In genomic region chr1:36690671-36691235, GRCm38 (mm10) we compare ENCODE assay signal across 8 mouse cellular contexts. TPM values are rescaled to one million over a fixed set of nuclear protein-coding genes. Genes with fewer than 3 reads are reported as not detected.
DNase-seq lines count a peak whose midpoint lies in the region; ATAC-seq and TF ChIP-seq lines count a peak whose summit lies in the region.
"Had no signal": no experiment of that assay in that cellular context is flagged by ENCODE, and none has a peak within 500 bp of the region (broad histone marks: within the 10 kb centered on the region; RNA-seq: fewer than 3 reads in every experiment).

No protein-coding gene starts in this region.

- H3K27ac ChIP-seq in forebrain, embryonic 11.5 days (ENCODE audit: low read depth, low read length), result no peak overlapping the region
- no peak overlapping the region for H3K27ac ChIP-seq in limb, embryonic 11.5 days (replicated peaks; ENCODE audit: low read depth, low read length)
- H3K27ac ChIP-seq in small intestine, adult 2 months (ENCODE audit: insufficient read depth, low read depth, low read length), result peak overlapping the region; percentile 22

- DNase-seq in forebrain, embryonic 11.5 days (ENCODE audit: low spot score), result no peak
- no peak for DNase-seq in limb, embryonic 11.5 days (ENCODE audit: low spot score)

- peaks cover 30% of the 10 kb centered on the region for H3K36me3 ChIP-seq in megakaryocyte, embryonic 14.5 days (replicated peaks; ENCODE audit: low read length)
- H3K36me3 ChIP-seq in forebrain, embryonic 11.5 days (ENCODE audit: control insufficient read depth, insufficient read depth, low read length), result no peaks in the 10 kb centered on the region
- peaks cover 7% of the 10 kb centered on the region for H3K36me3 ChIP-seq in limb, embryonic 11.5 days (ENCODE audit: control insufficient read depth, insufficient read depth, low read length)
- peaks cover 17% of the 10 kb centered on the region for H3K36me3 ChIP-seq in small intestine, adult 2 months (ENCODE audit: control insufficient read depth, insufficient read depth, low read length)

- H3K9ac ChIP-seq in forebrain, embryonic 11.5 days (ENCODE audit: low read length), result peak overlapping the region; percentile 28
- H3K9ac ChIP-seq in limb, embryonic 11.5 days (ENCODE audit: low read length), result peak overlapping the region; percentile 35; the same call in 1 of the 2 replicates

- 61% methylated on average over 11 of the region's 11 CpGs for WGBS in forebrain, embryonic 11.5 days
- WGBS in limb, embryonic 11.5 days, result 62% methylated on average over 11 of the region's 11 CpGs
- WGBS in small intestine, adult 2 months, result 61% methylated on average over 11 of the region's 11 CpGs

- ATAC-seq in megakaryocyte, adult 5-6 weeks (ENCODE audit: poor library complexity, severe bottlenecking), result no peak
- peak; percentile 57 for ATAC-seq in forebrain, embryonic 11.5 days (replicated peaks; ENCODE audit: low FRiP score)
- ATAC-seq in limb, embryonic 11.5 days (ENCODE audit: insufficient number of reproducible peaks, low FRiP score, low TSS enrichment, low read depth), result peak; percentile 40; the same call in 1 of the 2 replicates
- ATAC-seq in inflammation-experienced regulatory T-cells, adult 6 months, result no peak
- ATAC-seq in cerebellum, adult (ENCODE audit: insufficient number of reproducible peaks, low FRiP score, low TSS enrichment), result no peak

- peak overlapping the region; percentile 41 for H3K4me2 ChIP-seq in forebrain, embryonic 11.5 days (ENCODE audit: low read depth, low read length, severe bottlenecking)
- H3K4me2 ChIP-seq in limb, embryonic 11.5 days (ENCODE audit: low read depth, severe bottlenecking), result peak overlapping the region; percentile 49

- no peak for TF ChIP-seq CTCF in small intestine, adult 2 months (IDR thresholded peaks at IDR 0.05; ENCODE audit: extremely low read depth, insufficient read length, insufficient replicate concordance, low read depth, low read length)

- peaks cover 4% of the 10 kb centered on the region; the same call in 1 of the 2 replicates for H3K9me3 ChIP-seq in megakaryocyte, embryonic 14.5 days
- no peaks in the 10 kb centered on the region for H3K9me3 ChIP-seq in forebrain, embryonic 11.5 days (ENCODE audit: control insufficient read depth, low read length)
- no peaks in the 10 kb centered on the region for H3K9me3 ChIP-seq in limb, embryonic 11.5 days (ENCODE audit: control insufficient read depth, low read length)

- TF ChIP-seq POLR2A in small intestine, adult 2 months (IDR thresholded peaks at IDR 0.05; ENCODE audit: low read depth, low read length), result no peak

- H3K4me1 ChIP-seq in megakaryocyte, embryonic 14.5 days, result peaks cover 20% of the 10 kb centered on the region
- H3K4me1 ChIP-seq in forebrain, embryonic 11.5 days (replicated peaks; ENCODE audit: control insufficient read depth, insufficient read depth, low read length), result peaks cover 5% of the 10 kb centered on the region
- H3K4me1 ChIP-seq in limb, embryonic 11.5 days (ENCODE audit: control insufficient read depth, insufficient read depth, low read length), result peaks cover 6% of the 10 kb centered on the region; the same call in 1 of the 2 replicates
- H3K4me1 ChIP-seq in small intestine, adult 2 months (ENCODE audit: control insufficient read depth, insufficient read depth, insufficient read length, low read length), result peaks cover 7% of the 10 kb centered on the region; the same call in 1 of the 2 replicates

- peak overlapping the region; percentile 99 for H3K4me3 ChIP-seq in megakaryocyte, embryonic 14.5 days (replicated peaks)
- peak overlapping the region; percentile 86 for H3K4me3 ChIP-seq in forebrain, embryonic 11.5 days (ENCODE audit: low read depth, low read length)
- peak overlapping the region; percentile 89 for H3K4me3 ChIP-seq in limb, embryonic 11.5 days (ENCODE audit: low read depth, low read length)
- H3K4me3 ChIP-seq in small intestine, adult 2 months (ENCODE audit: low read depth, low read length), result peak overlapping the region; percentile 54

- H3K27me3 ChIP-seq in megakaryocyte, embryonic 14.5 days (replicated peaks), result peaks cover 1% of the 10 kb centered on the region
- no peaks in the 10 kb centered on the region for H3K27me3 ChIP-seq in forebrain, embryonic 11.5 days (ENCODE audit: control insufficient read depth, insufficient read depth, low read length)
- H3K27me3 ChIP-seq in limb, embryonic 11.5 days (ENCODE audit: control insufficient read depth, insufficient read depth, low read length), result no peaks in the 10 kb centered on the region
- no peaks in the 10 kb centered on the region for H3K27me3 ChIP-seq in small intestine, adult 2 months (ENCODE audit: control insufficient read depth, insufficient read depth, low read length)

RNA-seq across cellular contexts. Expression of gene Cox5b, which starts 0.5 kb away (rescaled TPM):
- polyA plus RNA-seq in megakaryocyte, embryonic 14.5 days (2012; ENCODE audit: insufficient read depth, low replicate concordance), result 541 and 3,162 TPM in 2 replicates
- 370 and 491 TPM in 2 replicates for total RNA-seq in megakaryocyte, adult 5-6 weeks (2015)
- total RNA-seq in megakaryocyte, adult 5-6 weeks (2017), result 820 and 835 TPM in 2 replicates
- 437 and 453 TPM in 2 replicates for polyA plus RNA-seq in forebrain, embryonic 11.5 days (2014; fragmentation: Nextera tagmentation; extraction: Ambion mirVana)
- polyA plus RNA-seq in limb, embryonic 11.5 days (2014; fragmentation: Nextera tagmentation; extraction: Ambion mirVana), result 490 and 518 TPM in 2 replicates
- 1,137 and 1,468 TPM in 2 replicates for polyA plus RNA-seq in small intestine, adult 2 months (2012; rRNA removed)
- 100 to 1,000 TPM; 273 to 480 (median 293) TPM for polyA plus RNA-seq in inflammation-experienced regulatory T-cells, adult 6 months (2017; shearing (Covaris generic))

RNA-seq across cellular contexts. Expression of gene Fam178b, which starts 7.8 kb away (rescaled TPM):
- polyA plus RNA-seq in megakaryocyte, embryonic 14.5 days (2012; ENCODE audit: insufficient read depth, low replicate concordance), result 2.0 TPM in 1 of 2 replicates, not detected in the other
- total RNA-seq in megakaryocyte, adult 5-6 weeks (2015), result 0.62 TPM in 1 of 2 replicates, not detected in the other
- total RNA-seq in megakaryocyte, adult 5-6 weeks (2017), result not detected in 2 replicates
- 0.43 TPM in 1 of 2 replicates, not detected in the other for polyA plus RNA-seq in forebrain, embryonic 11.5 days (2014; fragmentation: Nextera tagmentation; extraction: Ambion mirVana)
- polyA plus RNA-seq in limb, embryonic 11.5 days (2014; fragmentation: Nextera tagmentation; extraction: Ambion mirVana), result 0.36 and 1.4 TPM in 2 replicates
- 0.29 TPM in 1 of 2 replicates, not detected in the other for polyA plus RNA-seq in small intestine, adult 2 months (2012; rRNA removed)
- under 1 TPM in 1 of 3 experiments, not detected in 2; 0.40 TPM for polyA plus RNA-seq in inflammation-experienced regulatory T-cells, adult 6 months (2017; shearing (Covaris generic))

RNA-seq across cellular contexts. Expression of gene 4933424G06Rik, which starts 19.2 kb away (rescaled TPM):
- not detected in 2 replicates for polyA plus RNA-seq in megakaryocyte, embryonic 14.5 days (2012; ENCODE audit: insufficient read depth, low replicate concordance)
- total RNA-seq in megakaryocyte, adult 5-6 weeks (2015), result 0.33 TPM in 1 of 2 replicates, not detected in the other
- total RNA-seq in megakaryocyte, adult 5-6 weeks (2017), result not detected in 2 replicates
- polyA plus RNA-seq in forebrain, embryonic 11.5 days (2014; fragmentation: Nextera tagmentation; extraction: Ambion mirVana), result 0.17 TPM in 1 of 2 replicates, not detected in the other
- 0.31 TPM in 1 of 2 replicates, not detected in the other for polyA plus RNA-seq in limb, embryonic 11.5 days (2014; fragmentation: Nextera tagmentation; extraction: Ambion mirVana)
- not detected in 2 replicates for polyA plus RNA-seq in small intestine, adult 2 months (2012; rRNA removed)
- not detected for polyA plus RNA-seq in inflammation-experienced regulatory T-cells, adult 6 months (2017; shearing (Covaris generic))
- total RNA-seq: common myeloid progenitor, adult 5-6 weeks had no signal

RNA-seq across cellular contexts. Expression of gene Actr1b, which starts 23.5 kb away (rescaled TPM):
- 26.0 and 36.4 TPM in 2 replicates for polyA plus RNA-seq in megakaryocyte, embryonic 14.5 days (2012; ENCODE audit: insufficient read depth, low replicate concordance)
- 14.0 and 17.4 TPM in 2 replicates for total RNA-seq in megakaryocyte, adult 5-6 weeks (2015)
- total RNA-seq in megakaryocyte, adult 5-6 weeks (2017), result 34.7 and 37.7 TPM in 2 replicates
- polyA plus RNA-seq in forebrain, embryonic 11.5 days (2014; fragmentation: Nextera tagmentation; extraction: Ambion mirVana), result 104 and 113 TPM in 2 replicates
- polyA plus RNA-seq in limb, embryonic 11.5 days (2014; fragmentation: Nextera tagmentation; extraction: Ambion mirVana), result 108 and 123 TPM in 2 replicates
- polyA plus RNA-seq in small intestine, adult 2 months (2012; rRNA removed), result 61.6 and 81.6 TPM in 2 replicates
- polyA plus RNA-seq in inflammation-experienced regulatory T-cells, adult 6 months (2017; shearing (Covaris generic)), result 10 to 100 TPM; 37.4 to 47.1 (median 41.0) TPM

Comparison
In these comparisons a context has a peak if more than half of its experiments do, and no peak if none do; other contexts are left out.
1. ATAC-seq: peak in forebrain, embryonic 11.5 days (single experiment) and limb, embryonic 11.5 days (single experiment); none in megakaryocyte, adult 5-6 weeks (single experiment), inflammation-experienced regulatory T-cells, adult 6 months (single experiment) and cerebellum, adult (single experiment).
2. Peak in every context shown above with its lines, with median percentiles within 50 percentile points of each other: H3K4me3 ChIP-seq.